Mouse (Mus musculus): Measurements from ENCODE around the gene Tomm70a. TPM values are rescaled to one million over a fixed set of nuclear protein-coding genes. Genes with fewer than 3 reads are reported as not detected.

The Tomm70a gene
- polyA plus RNA-seq, 1 experiment from 2014 or later = 50.0 TPM

- H3K4me1 ChIP-seq = no peaks in the 10 kb centered on the region
- H3K27ac ChIP-seq (replicated peaks) = no peak overlapping the region
- H3K36me3 ChIP-seq (replicated peaks) = peaks cover 42% of the 10 kb centered on the region
- no peak overlapping the region for H3K4me3 ChIP-seq
- DNase-seq (ENCODE audit: low spot score) = no peak
- 91% methylated on average over 7 of the region's 7 CpGs for WGBS
- no peaks in the 10 kb centered on the region for H3K9me3 ChIP-seq
- no peaks in the 10 kb centered on the region for H3K27me3 ChIP-seq (replicated peaks; ENCODE audit: low read depth, poor library complexity, severe bottlenecking)
Observed at GRCm38 (mm10) chr16:57176276-57176675, 54.8 kb downstream of the Tomm70a start.

GRCm38 (mm10) chr16:57177254-57177653, 55.8 kb downstream of the Tomm70a start:
- 65% methylated on average over 2 of the region's 2 CpGs for WGBS
- Histone ChIP-seq H3K36me3 (replicated peaks) (peaks cover 48% of the 10 kb centered on the region), H3K4me3 (no peak overlapping the region), H3K27me3 (replicated peaks; ENCODE audit: low read depth, poor library complexity, severe bottlenecking) (no peaks in the 10 kb centered on the region), H3K27ac (replicated peaks) (no peak overlapping the region), H3K4me1 (no peaks in the 10 kb centered on the region), H3K9me3 (no peaks in the 10 kb centered on the region)
- no peak for DNase-seq (ENCODE audit: low spot score)

- H3K4me1 ChIP-seq = no peaks in the 10 kb centered on the region
- H3K36me3 ChIP-seq (replicated peaks) = peaks cover 49% of the 10 kb centered on the region
- no peak overlapping the region for H3K4me3 ChIP-seq
- DNase-seq (ENCODE audit: low spot score) = no peak
- H3K9me3 ChIP-seq = no peaks in the 10 kb centered on the region
- WGBS = 90% methylated on average over 10 of the region's 10 CpGs
- H3K27me3 ChIP-seq (replicated peaks; ENCODE audit: low read depth, poor library complexity, severe bottlenecking) = no peaks in the 10 kb centered on the region
- H3K27ac ChIP-seq (replicated peaks) = no peak overlapping the region
Observed at GRCm38 (mm10) chr16:57177664-57178063, 56.2 kb downstream of the Tomm70a start.

- no peak for DNase-seq (ENCODE audit: low spot score)
- H3K36me3 ChIP-seq (replicated peaks) = peaks cover 55% of the 10 kb centered on the region
- no peaks in the 10 kb centered on the region for H3K9me3 ChIP-seq
- H3K27ac ChIP-seq (replicated peaks) = no peak overlapping the region
- no peaks in the 10 kb centered on the region for H3K27me3 ChIP-seq (replicated peaks; ENCODE audit: low read depth, poor library complexity, severe bottlenecking)
- no peak overlapping the region for H3K4me3 ChIP-seq
- WGBS = 87% methylated on average over 11 of the region's 11 CpGs
- no peaks in the 10 kb centered on the region for H3K4me1 ChIP-seq
Observed at GRCm38 (mm10) chr16:57181180-57181579, 59.7 kb downstream of the Tomm70a start.

GRCm38 (mm10) chr16:57182037-57182436, 60.5 kb downstream of the Tomm70a start:
- 92% methylated on average over 5 of the region's 5 CpGs for WGBS
- H3K4me1 ChIP-seq = no peaks in the 10 kb centered on the region
- no peak for DNase-seq (ENCODE audit: low spot score)
- H3K27ac ChIP-seq (replicated peaks) = no peak overlapping the region
- no peaks in the 10 kb centered on the region for H3K9me3 ChIP-seq
- no peaks in the 10 kb centered on the region for H3K27me3 ChIP-seq (replicated peaks; ENCODE audit: low read depth, poor library complexity, severe bottlenecking)
- no peak overlapping the region for H3K4me3 ChIP-seq
- H3K36me3 ChIP-seq (replicated peaks) = peaks cover 48% of the 10 kb centered on the region

GRCm38 (mm10) chr16:57186618-57187017, 65.1 kb downstream of the Tomm70a start:
- no peak overlapping the region for H3K4me3 ChIP-seq
- WGBS = 97% methylated on average over 4 of the region's 4 CpGs
- peaks cover 50% of the 10 kb centered on the region for H3K36me3 ChIP-seq (replicated peaks)
- H3K27me3 ChIP-seq (replicated peaks; ENCODE audit: low read depth, poor library complexity, severe bottlenecking) = no peaks in the 10 kb centered on the region
- H3K9me3 ChIP-seq = no peaks in the 10 kb centered on the region
- H3K4me1 ChIP-seq = no peaks in the 10 kb centered on the region
- no peak overlapping the region for H3K27ac ChIP-seq (replicated peaks)
- DNase-seq (ENCODE audit: low spot score) = no peak

GRCm38 (mm10) chr16:57189493-57189892, 68.0 kb downstream of the Tomm70a start:
- no peak for DNase-seq (ENCODE audit: low spot score)
- Histone ChIP-seq H3K36me3 (replicated peaks) (peaks cover 42% of the 10 kb centered on the region), H3K27me3 (replicated peaks; ENCODE audit: low read depth, poor library complexity, severe bottlenecking) (no peaks in the 10 kb centered on the region), H3K27ac (replicated peaks) (no peak overlapping the region), H3K4me3 (no peak overlapping the region), H3K9me3 (no peaks in the 10 kb centered on the region), H3K4me1 (no peaks in the 10 kb centered on the region)
- 88% methylated on average over 2 of the region's 2 CpGs for WGBS

GRCm38 (mm10) chr16:57190390-57190789, 68.9 kb downstream of the Tomm70a start:
- Histone ChIP-seq H3K36me3 (replicated peaks) (peaks cover 40% of the 10 kb centered on the region), H3K4me3 (no peak overlapping the region), H3K4me1 (no peaks in the 10 kb centered on the region), H3K27me3 (replicated peaks; ENCODE audit: low read depth, poor library complexity, severe bottlenecking) (no peaks in the 10 kb centered on the region), H3K27ac (replicated peaks) (no peak overlapping the region), H3K9me3 (no peaks in the 10 kb centered on the region)
- DNase-seq (ENCODE audit: low spot score) = no peak
- 92% methylated on average over 8 of the region's 8 CpGs for WGBS

GRCm38 (mm10) chr16:57191214-57191613, 69.7 kb downstream of the Tomm70a start:
- DNase-seq (ENCODE audit: low spot score) = no peak
- no peaks in the 10 kb centered on the region for H3K4me1 ChIP-seq
- WGBS = 93% methylated on average over 14 of the region's 14 CpGs
- no peaks in the 10 kb centered on the region for H3K27me3 ChIP-seq (replicated peaks; ENCODE audit: low read depth, poor library complexity, severe bottlenecking)
- H3K4me3 ChIP-seq = no peak overlapping the region
- H3K9me3 ChIP-seq = no peaks in the 10 kb centered on the region
- H3K27ac ChIP-seq (replicated peaks) = no peak overlapping the region
- H3K36me3 ChIP-seq (replicated peaks) = peaks cover 34% of the 10 kb centered on the region

- no peaks in the 10 kb centered on the region for H3K27me3 ChIP-seq (replicated peaks; ENCODE audit: low read depth, poor library complexity, severe bottlenecking)
- H3K27ac ChIP-seq (replicated peaks) = no peak overlapping the region
- DNase-seq (ENCODE audit: low spot score) = no peak
- 90% methylated on average over 5 of the region's 5 CpGs for WGBS
- H3K4me1 ChIP-seq = no peaks in the 10 kb centered on the region
- H3K36me3 ChIP-seq (replicated peaks) = peaks cover 37% of the 10 kb centered on the region
- H3K9me3 ChIP-seq = no peaks in the 10 kb centered on the region
- no peak overlapping the region for H3K4me3 ChIP-seq
Observed at GRCm38 (mm10) chr16:57196590-57196989, 75.1 kb downstream of the Tomm70a start.

GRCm38 (mm10) chr16:57197281-57197680, 75.8 kb downstream of the Tomm70a start:
- peaks cover 30% of the 10 kb centered on the region for H3K36me3 ChIP-seq (replicated peaks)
- no peak for DNase-seq (ENCODE audit: low spot score)
- H3K4me1 ChIP-seq = no peaks in the 10 kb centered on the region
- H3K27ac ChIP-seq (replicated peaks) = no peak overlapping the region
- no peaks in the 10 kb centered on the region for H3K9me3 ChIP-seq
- H3K27me3 ChIP-seq (replicated peaks; ENCODE audit: low read depth, poor library complexity, severe bottlenecking) = no peaks in the 10 kb centered on the region
- H3K4me3 ChIP-seq = no peak overlapping the region
- 77% methylated on average over 3 of the region's 3 CpGs for WGBS

Data from embryonic facial prominence, embryonic 10.5 days (tissue).